Mouse (Mus musculus) adrenal gland, adult (tissue): ENCODE measurements around the gene Acpp.
A peak's percentile ranks its signal among the peaks of the same experiment; 100 is the strongest.

ENCODE experiments used
- DNase-seq, 2 experiments: peaks; one replicate each; pipeline ENCODE4 v3.0.0; 2022 to 2023; ENCODE audit warnings: low spot score in 1 of 2; ENCODE audit not compliant: inconsistent age in 2 of 2

Acpp gene

GRCm38 (mm10) chr9:104305333-104306111 lies 32.0 kb downstream of the Acpp start:
- no peak for DNase-seq

GRCm38 (mm10) chr9:104304800-104305199 lies 32.7 kb downstream of the Acpp start:
- no peak for DNase-seq

- DNase-seq, result no peak
Observed at GRCm38 (mm10) chr9:104304376-104304775, 33.2 kb downstream of the Acpp start.

- no peak for DNase-seq
Observed at GRCm38 (mm10) chr9:104300569-104300968, 37.0 kb downstream of the Acpp start.

DNA sequence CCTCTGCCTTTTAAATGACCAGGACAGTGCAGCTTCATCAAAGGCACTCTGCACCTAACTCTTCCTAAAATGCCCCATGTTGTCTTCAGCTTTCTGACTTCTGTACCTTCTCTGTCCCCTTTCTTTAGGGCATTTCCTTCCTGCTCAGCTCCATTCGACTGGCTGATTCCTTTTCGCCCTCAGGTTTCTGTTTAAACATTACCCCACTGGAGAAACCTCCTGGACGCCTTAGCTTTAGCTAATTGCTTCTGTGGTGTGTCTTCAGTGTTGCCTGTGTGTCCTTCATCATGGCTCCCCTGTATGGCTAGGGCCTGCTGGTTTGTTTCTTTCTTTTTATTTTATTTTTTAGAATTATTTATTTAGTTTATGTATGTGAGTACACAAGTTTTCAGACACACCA lies 40.5 kb downstream of the Acpp start:
- no peak for DNase-seq

DNA sequence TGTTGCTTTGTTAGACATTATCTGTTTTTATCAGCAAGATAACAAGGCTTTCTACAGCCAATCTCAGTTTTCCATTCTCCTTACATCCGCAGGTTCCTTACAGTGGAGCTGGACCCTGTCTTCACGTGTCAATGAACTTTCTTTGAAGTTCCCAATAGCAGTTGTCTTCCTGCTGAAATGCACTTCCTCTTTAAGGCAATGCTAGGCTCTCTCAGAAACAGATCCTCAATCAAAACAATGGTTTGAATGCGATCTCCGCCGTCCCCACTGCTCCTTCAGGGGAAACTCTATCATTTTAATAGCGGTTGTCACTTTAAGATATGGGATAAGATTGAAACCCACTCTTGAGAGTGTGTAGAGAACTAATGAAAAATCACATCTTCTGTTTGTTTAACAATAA lies 52.6 kb downstream of the Acpp start:
- no peak for DNase-seq

DNA sequence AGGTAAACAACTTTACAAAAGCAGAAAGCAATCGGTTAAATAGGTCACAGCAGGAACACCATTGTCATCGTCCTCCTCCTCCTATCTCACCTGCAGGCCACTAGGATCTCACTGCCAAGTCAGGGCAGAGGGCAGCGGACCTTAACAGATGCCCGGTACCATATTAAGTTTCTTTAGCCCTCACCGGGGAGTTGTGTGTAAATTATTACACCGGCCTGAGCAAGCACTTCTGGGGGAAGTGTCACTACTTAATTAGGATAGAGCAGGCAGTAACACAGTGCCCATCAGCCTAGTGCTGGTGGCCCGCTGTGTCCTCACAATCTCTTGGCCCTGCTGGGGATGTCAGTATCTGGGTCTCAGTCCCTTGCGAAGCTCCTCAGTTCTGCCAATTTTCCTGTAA lies 55.0 kb downstream of the Acpp start:
- no peak for DNase-seq

- no peak for DNase-seq
Observed at GRCm38 (mm10) chr9:104281737-104282136, 55.8 kb downstream of the Acpp start.

DNA sequence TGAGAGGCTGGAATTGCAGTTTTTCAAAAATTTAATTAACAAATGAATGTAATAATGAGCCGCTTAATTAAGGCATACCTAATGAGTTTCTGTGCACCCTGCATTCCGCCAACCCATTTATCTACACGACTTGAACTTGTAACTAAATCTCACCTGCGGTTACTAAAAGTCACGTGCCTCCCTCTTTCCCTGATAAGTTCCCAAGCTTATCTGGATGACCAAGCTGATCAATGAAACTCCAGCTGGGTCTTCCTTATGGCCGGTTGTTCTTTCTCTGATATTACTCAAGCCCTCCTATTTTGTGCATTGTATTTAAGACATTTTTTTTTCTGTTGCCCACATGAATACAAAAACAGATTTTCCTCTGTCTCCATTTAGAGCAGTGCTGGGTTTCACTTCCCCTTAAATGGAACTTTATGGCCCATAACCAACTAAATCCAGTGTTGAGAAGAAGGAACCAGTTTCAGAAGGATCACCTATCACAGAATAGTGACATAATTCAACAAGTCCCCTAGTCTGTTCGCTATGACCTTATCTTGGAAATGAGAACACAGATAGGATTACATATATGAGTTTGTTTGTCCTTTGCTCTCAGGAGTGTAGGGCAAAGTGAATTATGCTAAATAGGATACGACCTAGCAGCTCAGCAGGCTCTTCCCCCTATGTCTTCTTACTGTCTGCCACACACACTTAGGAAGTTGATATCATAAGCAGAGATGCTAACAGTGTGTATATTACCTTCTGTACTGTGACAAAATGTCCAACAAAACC lies 56.6 kb downstream of the Acpp start:
- no peak for DNase-seq

- DNase-seq, result peak in 1 of 2 experiments; percentile 72
Observed at GRCm38 (mm10) chr9:104277528-104278162, 59.9 kb downstream of the Acpp start.

- no peak for DNase-seq
Observed at GRCm38 (mm10) chr9:104275084-104275785, 62.3 kb downstream of the Acpp start.

DNA sequence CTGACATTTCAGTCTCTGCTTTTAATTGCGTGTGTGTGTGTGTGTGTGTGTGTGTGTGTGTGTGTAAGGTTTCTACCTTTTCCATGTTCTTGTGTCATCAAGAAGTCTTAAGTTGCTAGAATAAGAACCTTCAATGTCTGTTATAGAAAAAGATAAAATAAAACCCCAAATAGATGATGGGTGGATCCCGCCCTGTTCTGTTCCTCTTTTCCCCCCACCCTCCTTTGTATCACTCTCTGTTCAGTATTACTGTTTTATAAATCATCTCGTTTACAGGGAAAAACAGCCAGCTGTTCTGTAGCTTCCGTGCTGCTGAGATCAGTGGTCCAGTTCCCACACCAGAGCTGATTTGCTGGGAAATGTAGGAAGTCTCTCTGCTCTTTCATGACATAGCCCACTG lies 65.5 kb downstream of the Acpp start:
- no peak for DNase-seq

- no peak for DNase-seq
Observed at GRCm38 (mm10) chr9:104271642-104272041, 65.9 kb downstream of the Acpp start.

DNA sequence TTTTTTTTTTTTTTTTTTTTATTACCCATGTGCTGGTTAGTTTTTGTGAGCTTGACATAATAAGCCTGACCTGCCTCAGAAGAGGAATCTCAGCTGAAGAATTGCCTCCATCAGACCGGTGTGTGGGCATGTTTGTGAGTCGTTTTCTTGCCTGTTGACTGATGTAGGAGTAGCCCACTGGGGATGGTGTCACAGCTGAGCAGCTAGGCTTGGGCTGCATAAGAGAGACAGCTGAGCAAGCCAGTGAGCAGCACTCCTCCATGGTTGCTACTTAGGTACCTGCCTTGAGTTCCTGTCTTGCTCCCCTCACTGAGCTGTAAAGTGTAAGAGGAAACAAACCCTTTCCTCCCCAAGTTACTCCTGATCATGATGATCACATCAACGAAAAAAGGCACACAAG lies 67.6 kb downstream of the Acpp start:
- no peak for DNase-seq

GRCm38 (mm10) chr9:104269349-104269871 lies 68.1 kb downstream of the Acpp start:
- peak in 1 of 2 experiments; percentile 34 for DNase-seq

DNA sequence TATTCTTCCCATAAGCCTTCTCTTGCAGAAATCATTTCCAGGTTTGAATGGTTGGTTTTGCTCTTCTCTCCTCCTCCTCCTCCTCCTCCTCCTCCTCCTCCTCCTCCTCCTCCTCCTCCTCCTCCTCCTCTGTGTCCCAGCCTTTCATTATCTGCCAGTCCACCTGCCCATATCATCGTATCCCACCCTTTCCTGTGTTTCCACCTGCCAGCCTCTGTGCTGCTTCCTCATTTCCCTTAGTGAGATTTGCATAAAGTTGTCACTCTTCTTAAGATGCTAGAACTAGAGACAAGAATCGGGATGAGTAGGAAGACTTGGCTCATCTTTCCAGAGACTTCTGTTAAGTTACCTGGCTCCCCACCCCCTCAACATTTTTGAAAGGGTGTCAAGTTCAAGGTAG lies 73.0 kb downstream of the Acpp start:
- no peak for DNase-seq

DNA sequence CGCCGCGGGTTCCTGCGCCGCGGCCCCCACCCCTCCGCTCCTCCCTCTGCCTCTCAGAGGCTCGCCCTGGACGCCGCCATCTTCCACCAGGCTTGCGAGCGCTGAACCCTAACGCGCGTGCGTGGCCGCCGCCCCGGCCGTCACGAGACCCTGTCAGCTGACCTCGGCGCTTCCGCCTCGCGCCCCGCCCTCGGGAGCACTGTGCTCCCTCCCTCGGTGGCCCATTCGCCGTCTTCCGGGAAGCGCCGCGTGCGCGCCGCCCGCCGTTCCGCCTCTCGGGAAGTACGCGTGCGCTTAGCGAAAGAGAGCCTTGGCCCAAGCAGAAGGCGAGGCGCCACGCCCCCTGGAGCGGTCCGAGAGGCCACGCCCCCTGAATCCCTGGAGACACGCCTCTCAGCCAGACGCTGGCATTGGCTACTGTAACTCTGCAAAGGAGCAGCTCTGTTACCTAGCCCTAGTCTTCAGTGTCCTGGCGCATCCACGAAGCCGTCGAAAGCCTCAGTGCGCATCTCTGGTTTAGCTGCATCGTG lies 74.7 kb downstream of the Acpp start, which contains the start of gene Dnajc13:
Dnajc13 (minus strand) TSS at position 108 of the 530 bp plus-strand sequence.
- peak; percentile 99 to 100 for DNase-seq

DNA sequence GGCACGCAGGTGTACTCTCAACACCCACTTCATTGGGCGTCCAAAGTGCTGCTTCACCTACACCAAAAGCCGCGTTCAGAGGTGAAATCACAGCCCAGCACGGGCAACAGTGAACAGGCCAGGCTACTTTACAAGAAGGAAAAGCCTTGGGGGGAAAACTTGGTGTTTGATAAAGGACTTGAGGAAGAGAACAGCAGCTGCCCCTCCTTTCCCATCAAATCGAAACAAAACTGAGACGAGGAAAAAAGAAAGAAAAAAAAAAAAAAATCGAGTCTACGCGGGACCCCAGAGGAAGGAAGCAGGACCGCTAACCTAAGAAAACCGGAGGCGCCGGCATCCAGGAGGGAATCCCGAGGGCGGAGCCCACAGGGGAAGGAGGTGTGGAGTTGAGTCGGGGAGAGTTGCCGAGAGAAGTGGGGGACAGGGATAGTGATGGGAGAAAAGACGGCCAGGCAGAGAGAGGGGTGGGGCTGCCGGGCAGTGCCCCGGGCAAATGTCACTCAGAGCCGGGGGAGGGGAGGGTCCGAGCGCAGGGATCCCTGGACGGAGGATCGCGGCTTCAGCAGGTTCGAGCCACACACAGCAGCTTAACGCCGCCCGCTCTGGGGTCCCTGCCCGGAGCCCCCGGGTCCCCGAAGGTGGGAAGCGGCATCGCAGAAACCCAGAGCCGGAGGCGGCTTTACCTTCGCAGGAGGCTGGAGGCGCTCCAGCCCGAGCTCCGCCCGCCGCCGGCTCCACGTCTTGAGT lies 75.4 kb downstream of the Acpp start:
- DNase-seq, result peak in 1 of 2 experiments; percentile 38

- DNase-seq, result no peak
Observed at GRCm38 (mm10) chr9:104260306-104260705, 77.2 kb downstream of the Acpp start.

GRCm38 (mm10) chr9:104256085-104256484 lies 81.5 kb downstream of the Acpp start:
- DNase-seq, result no peak
